ENCODE assay signal across 31 mouse cellular contexts in genomic region chr10:126013667-126014066, GRCm38 (mm10). TPM values are rescaled to one million over a fixed set of nuclear protein-coding genes. Genes with fewer than 3 reads are reported as not detected.
DNase-seq lines count a peak whose midpoint lies in the region; ATAC-seq lines count a peak whose summit lies in the region.
"Had no signal": no experiment of that assay in that cellular context is flagged by ENCODE, and none has a peak within 500 bp of the region (broad histone marks: within the 10 kb centered on the region; RNA-seq: fewer than 3 reads in every experiment).

No protein-coding gene starts in this region.

- H3K9me3 ChIP-seq in limb, embryonic 12.5 days = no peaks in the 10 kb centered on the region
- H3K9me3 ChIP-seq: heart, embryonic 12.5 days; lung, embryonic 15.5 days; midbrain, embryonic 12.5 days; neural tube, embryonic 15.5 days had no signal

- no peak overlapping the region for H3K4me3 ChIP-seq in limb, embryonic 12.5 days (replicated peaks)
- H3K4me3 ChIP-seq: heart, embryonic 12.5 days; lung, embryonic 15.5 days; midbrain, embryonic 12.5 days; neural tube, embryonic 15.5 days had no signal

- H3K27ac ChIP-seq in limb, embryonic 12.5 days = peak overlapping the region; percentile 53; the same call in 1 of the 2 replicates
- H3K27ac ChIP-seq: hindbrain, embryonic 14.5 days; lung, embryonic 15.5 days; midbrain, embryonic 12.5 days; neural tube, embryonic 15.5 days; stomach, postnatal 0 days had no signal

- peak; percentile 78 for ATAC-seq in frontal cortex, adult (ENCODE audit: low TSS enrichment)
- ATAC-seq in limb, embryonic 12.5 days (ENCODE audit: insufficient number of reproducible peaks, insufficient read depth, low FRiP score, low TSS enrichment, low read depth) = no peak
- ATAC-seq: activated CD4-positive, CD25-positive, alpha-beta regulatory T cell, adult 4 months; forebrain, embryonic 16.5 days; intestine, postnatal 0 days had no signal

- no peaks in the 10 kb centered on the region for H3K27me3 ChIP-seq in limb, embryonic 12.5 days
- H3K27me3 ChIP-seq: CH12.LX; heart, embryonic 12.5 days; lung, embryonic 15.5 days; midbrain, embryonic 12.5 days; neural tube, embryonic 15.5 days had no signal

- no peak for DNase-seq in frontal cortex, postnatal 14 days (ENCODE audit: low spot score in 2 of 2)
- DNase-seq in thymus, postnatal 0 days (ENCODE audit: low spot score) = peak; percentile 25
- DNase-seq in thymus, postnatal 10 days (ENCODE audit: low spot score in 2 of 2) = no peak
- DNase-seq in naive thymus-derived CD4-positive, alpha-beta T cell, adult 2 months (ENCODE audit: low read depth) = peak; percentile 2
- no peak for DNase-seq in yolk sac, embryonic 10.5 days (ENCODE audit: low spot score)
- DNase-seq in spleen, adult 18-20 months = no peak
- DNase-seq: adrenal gland, adult 2 months; cerebellum, adult 11 months; cerebellum, adult 9-10 months; embryo, embryonic 11 days; gastrocnemius, postnatal 14 days; heart, adult 18-20 months; heart, postnatal 4 days; kidney, adult 9 months; kidney, postnatal 10 days; layer of hippocampus, adult 9-11 months; retina, postnatal 1 day; thymus, adult 18-20 months had no signal

- H3K4me2 ChIP-seq in limb, embryonic 12.5 days = no peak overlapping the region
- H3K4me2 ChIP-seq: heart, embryonic 12.5 days; hindbrain, embryonic 14.5 days; liver, embryonic 11.5 days; lung, embryonic 15.5 days; midbrain, embryonic 12.5 days; neural tube, embryonic 15.5 days had no signal

- WGBS in limb, embryonic 12.5 days = 91% methylated on average over 11 of the region's 11 CpGs

- H3K9ac ChIP-seq in limb, embryonic 12.5 days (replicated peaks) = no peak overlapping the region
- H3K9ac ChIP-seq: heart, embryonic 12.5 days; hindbrain, embryonic 14.5 days; lung, embryonic 15.5 days; midbrain, embryonic 12.5 days; neural tube, embryonic 15.5 days had no signal

- H3K36me3 ChIP-seq in limb, embryonic 12.5 days = peaks cover 98% of the 10 kb centered on the region

- no peaks in the 10 kb centered on the region for H3K4me1 ChIP-seq in limb, embryonic 12.5 days (replicated peaks)
- H3K4me1 ChIP-seq: heart, embryonic 12.5 days; lung, embryonic 15.5 days; midbrain, embryonic 12.5 days; neural tube, embryonic 15.5 days had no signal

RNA-seq across cellular contexts. Expression of gene Lrig3, which starts 47.7 kb away (rescaled TPM):
- 1.7 and 1.9 TPM in 2 replicates for polyA plus RNA-seq in thymus, postnatal 0 days (2015; fragmentation: Nextera tagmentation; extraction: Ambion mirVana)
- polyA plus RNA-seq in limb, embryonic 12.5 days (2016; fragmentation: Nextera tagmentation; extraction: Ambion mirVana) = 84.4 and 85.6 TPM in 2 replicates
- polyA plus RNA-seq: activated CD4-positive, CD25-positive, alpha-beta regulatory T cell, adult 4 months had no signal

Comparison
In these comparisons a context has a peak if more than half of its experiments do, and no peak if none do; other contexts are left out.
1. DNase-seq: peak in thymus, postnatal 0 days (single experiment) and naive thymus-derived CD4-positive, alpha-beta T cell, adult 2 months (single experiment); none in frontal cortex, postnatal 14 days (0 of 2), thymus, postnatal 10 days (0 of 2), yolk sac, embryonic 10.5 days (single experiment) and spleen, adult 18-20 months (0 of 2).
2. RNA of gene Lrig3, which starts 47.7 kb away (polyA plus RNA-seq): 84.4 to 85.6 TPM in limb, embryonic 12.5 days; 1.7 to 1.9 TPM in thymus, postnatal 0 days; every median in the first group is over 10 times any median in the second.